Mouse (Mus musculus): Measurements from ENCODE around the gene Pcbp1. TPM values are rescaled to one million over a fixed set of nuclear protein-coding genes. Genes with fewer than 3 reads are reported as not detected.

The Pcbp1 gene
- total and polyA plus RNA-seq, 3 experiments: 74.2 to 385 TPM; not detected in 1

DNA sequence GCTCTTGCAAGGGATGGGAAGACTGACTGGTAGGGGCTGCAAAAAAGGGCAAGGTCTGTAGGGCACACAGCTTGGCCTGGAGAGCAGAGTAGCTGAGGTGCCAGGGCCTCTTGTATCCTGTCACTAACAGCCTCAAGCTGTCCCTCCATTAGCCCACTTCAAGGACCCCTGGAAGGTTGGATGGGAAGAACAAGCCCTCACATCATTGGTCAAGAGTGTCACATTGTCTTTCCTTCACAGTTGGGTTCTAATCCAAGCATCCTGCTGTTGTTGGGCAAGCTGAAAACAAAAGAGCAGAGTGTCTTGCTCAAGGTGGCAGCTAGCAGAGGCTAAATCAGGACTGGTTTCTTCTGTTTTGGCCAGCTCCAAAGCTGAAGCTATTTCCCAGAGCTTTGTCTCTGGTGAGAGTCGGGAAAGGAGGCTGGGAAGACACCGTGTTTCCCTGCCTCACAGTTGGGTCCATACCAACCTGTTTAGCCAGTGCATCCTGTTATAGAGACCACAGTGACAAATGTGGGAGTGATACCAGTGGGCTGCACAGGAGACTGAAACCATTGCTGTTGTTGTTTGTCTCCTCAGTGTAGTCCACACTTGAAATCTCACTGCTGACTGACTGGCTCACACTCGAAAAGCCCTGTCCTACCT, 42.8 kb upstream of the Pcbp1 start:
- H3K27ac ChIP-seq (ENCODE audit: control insufficient read depth, low read depth, low read length): no peak overlapping the region
- H3K9me3 ChIP-seq (replicated peaks; ENCODE audit: insufficient read depth, low read length): no peaks in the 10 kb centered on the region
- no peak for DNase-seq (ENCODE audit: low read depth, low spot score)
- TF ChIP-seq USF2 (IDR thresholded peaks at IDR 0.05; ENCODE audit: borderline replicate concordance in 1 of 2, insufficient read depth in 1 of 2, low read depth in 1 of 2, low read length in 2 of 2) (no peak), POLR2AphosphoS2 (IDR thresholded peaks at IDR 0.05; ENCODE audit: low read length) (no peak), MAX (IDR thresholded peaks at IDR 0.05; ENCODE audit: low read length) (no peak), ZNF384 (IDR thresholded peaks at IDR 0.05; ENCODE audit: low read depth, low read length) (no peak), USF1 (IDR thresholded peaks at IDR 0.05; ENCODE audit: low read depth, low read length) (no peak), ZC3H11A (IDR thresholded peaks at IDR 0.05; ENCODE audit: low read depth, low read length) (no peak), MYB (IDR thresholded peaks at IDR 0.05; ENCODE audit: low read depth, low read length) (no peak), SIN3A (IDR thresholded peaks at IDR 0.05; ENCODE audit: low read length) (no peak), ETS1 (IDR thresholded peaks at IDR 0.05; ENCODE audit: low read depth, low read length) (no peak), KAT2A (conservative IDR thresholded peaks at IDR 0.05; ENCODE audit: low read depth, low read length) (no peak), E2F4 (IDR thresholded peaks at IDR 0.05; ENCODE audit: borderline replicate concordance, low read depth, low read length) (no peak), RAD21 (IDR thresholded peaks at IDR 0.05; ENCODE audit: low read depth, low read length) (no peak), JUND (IDR thresholded peaks at IDR 0.05; ENCODE audit: low read depth, low read length) (no peak), GABPA (IDR thresholded peaks at IDR 0.05; ENCODE audit: low read depth, low read length) (no peak), CHD1 (IDR thresholded peaks at IDR 0.05; ENCODE audit: low read depth, low read length) (no peak)
- no peaks in the 10 kb centered on the region for H3K27me3 ChIP-seq (ENCODE audit: control insufficient read depth in 1 of 2, insufficient read depth in 2 of 2, low read length in 2 of 2)
- no peak overlapping the region for H3K4me3 ChIP-seq (ENCODE audit: control insufficient read depth in 1 of 2, insufficient read depth in 1 of 2, low read depth in 2 of 2, low read length in 2 of 2)
- no peak overlapping the region for H3K9ac ChIP-seq (ENCODE audit: control insufficient read depth, low read depth, low read length, poor library complexity, severe bottlenecking)
- H3K79me2 ChIP-seq (ENCODE audit: control insufficient read depth, insufficient read depth, low read length, poor library complexity): no peaks in the 10 kb centered on the region
- H3K36me3 ChIP-seq (ENCODE audit: control insufficient read depth in 1 of 2, insufficient read depth in 2 of 2, low read length in 2 of 2): peaks cover 0 to 9% of the 10 kb centered on the region in 2 experiments; a peak in 2 of 4 replicates
- peaks cover 7 to 24% of the 10 kb centered on the region in 2 experiments for H3K4me1 ChIP-seq (ENCODE audit: control insufficient read depth in 1 of 2, insufficient read depth in 2 of 2, low read length in 2 of 2)

DNA sequence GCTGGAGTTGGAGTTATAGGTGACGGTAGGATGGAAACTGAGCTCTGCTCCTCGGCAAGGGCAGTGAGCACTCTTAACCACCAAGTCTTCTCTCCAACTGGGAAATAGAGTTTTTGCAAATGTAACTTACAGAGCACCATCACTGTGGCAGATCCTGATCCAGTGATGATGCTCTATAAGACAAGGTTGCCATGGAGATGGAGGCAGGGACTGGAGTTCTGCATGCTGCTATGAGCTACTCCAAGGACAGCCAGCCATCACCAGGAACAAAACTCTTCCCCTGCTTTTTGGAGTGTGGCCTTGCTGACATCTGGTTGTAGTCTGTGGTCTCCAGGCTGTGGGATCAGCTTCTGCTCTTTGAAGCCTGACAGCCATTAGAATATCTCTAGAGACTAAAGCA, 39.7 kb upstream of the Pcbp1 start:
- DNase-seq (ENCODE audit: low read depth, low spot score): no peak
- Histone ChIP-seq H3K9me3 (replicated peaks; ENCODE audit: insufficient read depth, low read length) (no peaks in the 10 kb centered on the region), H3K36me3 (ENCODE audit: control insufficient read depth in 1 of 2, insufficient read depth in 2 of 2, low read length in 2 of 2) (peaks cover 0 to 5% of the 10 kb centered on the region in 2 experiments; a peak in 2 of 4 replicates), H3K27ac (ENCODE audit: control insufficient read depth, low read depth, low read length) (no peak overlapping the region), H3K4me1 (ENCODE audit: control insufficient read depth in 1 of 2, insufficient read depth in 2 of 2, low read length in 2 of 2) (peaks cover 4 to 15% of the 10 kb centered on the region in 2 experiments), H3K4me3 (ENCODE audit: control insufficient read depth in 1 of 2, insufficient read depth in 1 of 2, low read depth in 2 of 2, low read length in 2 of 2) (no peak overlapping the region), H3K9ac (ENCODE audit: control insufficient read depth, low read depth, low read length, poor library complexity, severe bottlenecking) (no peak overlapping the region), H3K27me3 (ENCODE audit: control insufficient read depth in 1 of 2, insufficient read depth in 2 of 2, low read length in 2 of 2) (no peaks in the 10 kb centered on the region), H3K79me2 (ENCODE audit: control insufficient read depth, insufficient read depth, low read length, poor library complexity) (no peaks in the 10 kb centered on the region)
- no peak for TF ChIP-seq UBTF (IDR thresholded peaks at IDR 0.05; ENCODE audit: borderline replicate concordance, insufficient read depth, low read depth, low read length)
- no peak for TF ChIP-seq CHD1 (IDR thresholded peaks at IDR 0.05; ENCODE audit: low read depth, low read length)
- TF ChIP-seq ZC3H11A (IDR thresholded peaks at IDR 0.05; ENCODE audit: low read depth, low read length): no peak
- no peak for TF ChIP-seq MYC (IDR thresholded peaks at IDR 0.05; ENCODE audit: low read depth, low read length)
- TF ChIP-seq E2F4 (IDR thresholded peaks at IDR 0.05; ENCODE audit: borderline replicate concordance, low read depth, low read length): no peak
- TF ChIP-seq CHD2 (IDR thresholded peaks at IDR 0.05; ENCODE audit: low read length): no peak
- no peak for TF ChIP-seq JUND (IDR thresholded peaks at IDR 0.05; ENCODE audit: low read depth, low read length)
- no peak for TF ChIP-seq TBP (IDR thresholded peaks at IDR 0.05; ENCODE audit: low read depth, low read length)
- TF ChIP-seq MAZ (IDR thresholded peaks at IDR 0.05; ENCODE audit: low read depth, low read length): no peak
- TF ChIP-seq SMC3 (IDR thresholded peaks at IDR 0.05; ENCODE audit: low read depth, low read length): no peak
- TF ChIP-seq ZMIZ1 (IDR thresholded peaks at IDR 0.05; ENCODE audit: low read depth, low read length): no peak
- TF ChIP-seq TCF12 (IDR thresholded peaks at IDR 0.05; ENCODE audit: low read depth, low read length): no peak
- no peak for TF ChIP-seq MAX (IDR thresholded peaks at IDR 0.05; ENCODE audit: low read length)
- no peak for TF ChIP-seq MYB (IDR thresholded peaks at IDR 0.05; ENCODE audit: low read depth, low read length)
- TF ChIP-seq MAFK (IDR thresholded peaks at IDR 0.05; ENCODE audit: borderline replicate concordance, low read depth, low read length): no peak
- no peak for TF ChIP-seq ZNF384 (IDR thresholded peaks at IDR 0.05; ENCODE audit: low read depth, low read length)
- TF ChIP-seq POLR2A (IDR thresholded peaks at IDR 0.05; ENCODE audit: control insufficient read depth in 1 of 2, insufficient read depth in 1 of 2, low read depth in 1 of 2, low read length in 2 of 2, poor library complexity in 1 of 2): no peak
- no peak for TF ChIP-seq NRF1 (IDR thresholded peaks at IDR 0.05; ENCODE audit: insufficient read depth, low read depth, low read length, poor library complexity, severe bottlenecking)
